Mouse (Mus musculus) adrenal gland, postnatal 10 days (tissue): ENCODE data around the gene Rabep2. TPM values are rescaled to one million over a fixed set of nuclear protein-coding genes. Genes with fewer than 3 reads are reported as not detected.
A peak's percentile ranks its signal among the peaks of the same experiment; 100 is the strongest.
"Not testable (repeated sequence)": the region's sequence is repeated elsewhere in the genome, so short reads cannot be mapped to it uniquely, and the experiment has no call there.

Source experiments
- DNase-seq: peaks from one replicate; pipeline ENCODE4 v3.0.0; 2021; ENCODE audit warnings: mixed read lengths
- long read RNA-seq, 2 experiments: library from polyadenylated mRNA; stranded (forward); transcript quantifications; one replicate each; pipeline ENCODE4 v2.0.0; 2021
- total RNA-seq, 2 experiments: library from RNA; stranded (reverse); gene quantifications; 2 replicates each; pipeline ENCODE4 v1.2.3; 2021

Gene Rabep2
- 10 to 100 TPM; 26.5 to 42.3 TPM for total RNA-seq
- long read RNA-seq, experiment 1, partial matches to known transcripts = 16 of 19 reads
- long read RNA-seq, experiment 1, other reads (novel, unspliced or antisense) = 3 of 19 reads
- long read RNA-seq, experiment 2, partial matches to known transcripts = 0 of 14 reads
- long read RNA-seq, experiment 2, other reads (novel, unspliced or antisense) = 14 of 14 reads

GRCm38 (mm10) chr7:126428631-126429502 is at the start of gene Rabep2:
Rabep2 (plus strand) TSS chr7:126428759.
- DNase-seq = peak; percentile 99

- no peak for DNase-seq
Measured at GRCm38 (mm10) chr7:126383565-126383964, 45.0 kb upstream of the Rabep2 start.

- DNase-seq = no peak
Measured at GRCm38 (mm10) chr7:126388185-126388584, 40.4 kb upstream of the Rabep2 start.

- not testable (repeated sequence) for DNase-seq
Measured at GRCm38 (mm10) chr7:126392086-126392884, 36.3 kb upstream of the Rabep2 start.

DNA sequence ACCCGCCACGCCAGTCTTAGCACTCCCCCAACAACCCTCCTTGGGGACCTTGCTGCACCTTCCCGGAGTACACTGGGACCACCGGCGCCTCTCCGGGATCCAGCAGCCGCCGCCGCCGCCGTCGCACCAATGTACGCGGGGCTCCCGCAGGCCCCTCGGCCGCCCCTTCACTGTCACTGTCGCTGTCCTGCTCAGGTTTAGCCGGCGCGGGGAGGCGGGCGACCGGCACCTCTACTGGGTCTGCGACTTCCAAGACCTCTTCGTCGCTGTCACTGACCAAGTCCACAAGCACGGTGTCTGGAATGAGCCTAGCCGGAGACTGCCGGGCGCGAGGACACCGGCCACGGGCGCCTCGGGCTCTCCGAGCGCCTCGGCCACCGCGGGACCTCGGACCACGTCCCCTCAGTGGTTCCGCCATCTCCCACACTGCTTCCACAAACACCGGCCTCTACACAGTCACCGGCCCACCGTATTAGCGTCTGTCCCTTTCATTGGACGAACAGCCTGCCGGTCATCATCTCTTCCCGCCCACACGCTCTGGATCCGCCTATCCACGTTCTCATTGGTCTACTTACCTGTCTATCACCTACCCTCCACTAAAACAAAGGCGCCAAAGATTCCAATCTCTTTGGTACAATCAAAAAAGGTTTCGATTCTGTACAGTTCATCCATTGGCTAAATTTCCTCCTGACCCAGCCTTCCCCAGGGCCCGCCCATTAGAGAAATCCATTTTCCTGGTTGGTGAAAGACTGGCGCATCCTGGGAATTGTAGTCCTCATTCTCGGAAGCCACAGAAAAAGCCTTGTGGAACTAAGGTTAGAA is 32.0 kb upstream of the Rabep2 start, which contains the start of gene Nfatc2ip:
Nfatc2ip (minus strand) TSS at position 440 of the 822 bp plus-strand sequence.
- peak; percentile 94 for DNase-seq

- DNase-seq = no peak
Measured at GRCm38 (mm10) chr7:126397221-126397620, 31.3 kb upstream of the Rabep2 start.

DNA sequence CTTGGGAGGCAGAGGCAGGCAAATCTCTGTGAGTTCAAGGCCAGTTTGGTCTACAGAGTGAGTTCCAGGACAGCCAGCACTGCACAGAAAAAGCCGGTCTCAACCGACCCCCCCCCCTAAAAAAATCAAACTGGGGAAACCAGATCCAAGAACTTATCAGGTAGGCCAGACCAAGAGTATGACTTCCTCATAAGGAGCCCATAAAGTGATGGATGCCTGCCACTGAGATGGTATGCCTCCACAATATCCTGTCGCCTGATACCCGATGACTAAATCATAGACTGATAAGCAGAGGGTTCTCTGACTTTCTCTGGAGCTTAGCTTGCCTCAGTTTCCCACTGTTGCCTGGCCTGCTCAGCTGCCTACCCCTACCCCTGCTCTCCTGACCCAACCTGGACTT is 30.7 kb upstream of the Rabep2 start:
- DNase-seq = no peak

DNA sequence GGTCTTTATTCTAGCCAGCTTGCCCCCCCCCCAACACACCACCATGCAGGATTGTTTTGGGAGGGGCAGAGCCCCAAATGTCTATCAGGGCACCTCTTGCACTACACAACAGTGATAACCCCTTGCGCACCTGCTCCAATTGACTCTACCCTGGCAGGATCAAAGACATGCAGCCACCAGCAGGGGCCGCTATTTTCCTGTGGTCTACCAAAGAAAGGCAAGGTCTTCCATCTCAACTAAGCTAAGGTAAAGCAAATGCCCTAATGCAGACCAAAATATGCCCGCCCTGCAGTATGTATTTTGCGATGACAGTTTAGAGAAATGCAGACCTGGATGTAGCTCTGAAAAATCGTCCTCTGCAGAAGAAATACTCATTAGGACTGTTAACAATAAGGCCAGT is 29.0 kb upstream of the Rabep2 start:
- peak; percentile 90 for DNase-seq

GRCm38 (mm10) chr7:126402518-126402917 is 26.0 kb upstream of the Rabep2 start:
- not testable (repeated sequence) for DNase-seq

GRCm38 (mm10) chr7:126408686-126409085 is 19.9 kb upstream of the Rabep2 start:
- DNase-seq = no peak

DNA sequence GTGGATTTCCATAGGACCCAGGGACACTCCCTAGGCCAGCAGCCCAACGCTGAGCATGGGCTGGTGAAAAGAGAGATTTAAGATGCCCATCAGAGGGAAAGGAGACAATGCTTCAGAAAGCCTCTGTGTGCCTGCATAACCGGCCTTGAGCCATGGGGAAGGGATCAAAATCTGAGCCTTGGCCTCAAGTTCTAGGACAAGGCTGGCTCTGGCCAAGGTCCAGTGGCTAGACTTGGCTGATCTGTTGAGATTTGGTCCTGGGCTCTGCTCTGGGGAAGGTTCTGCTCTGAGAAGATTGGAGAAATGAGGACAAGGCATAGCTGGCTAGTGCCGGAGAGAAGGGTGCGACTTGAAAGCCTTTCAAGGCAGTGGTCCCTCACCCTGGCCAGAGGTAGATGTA is 17.5 kb upstream of the Rabep2 start:
- DNase-seq = no peak

GRCm38 (mm10) chr7:126414725-126415124 is 13.8 kb upstream of the Rabep2 start, which contains the start of gene Cd19:
Cd19 (minus strand) TSS chr7:126414889.
- no peak for DNase-seq

- no peak for DNase-seq
Measured at GRCm38 (mm10) chr7:126416615-126417014, 11.9 kb upstream of the Rabep2 start.

- DNase-seq = no peak
Measured at GRCm38 (mm10) chr7:126417045-126417444, 11.5 kb upstream of the Rabep2 start.

GRCm38 (mm10) chr7:126417606-126418005 is 11.0 kb upstream of the Rabep2 start:
- DNase-seq = peak; percentile 25

- DNase-seq = no peak
Measured at GRCm38 (mm10) chr7:126418496-126418895, 10.1 kb upstream of the Rabep2 start.

DNA sequence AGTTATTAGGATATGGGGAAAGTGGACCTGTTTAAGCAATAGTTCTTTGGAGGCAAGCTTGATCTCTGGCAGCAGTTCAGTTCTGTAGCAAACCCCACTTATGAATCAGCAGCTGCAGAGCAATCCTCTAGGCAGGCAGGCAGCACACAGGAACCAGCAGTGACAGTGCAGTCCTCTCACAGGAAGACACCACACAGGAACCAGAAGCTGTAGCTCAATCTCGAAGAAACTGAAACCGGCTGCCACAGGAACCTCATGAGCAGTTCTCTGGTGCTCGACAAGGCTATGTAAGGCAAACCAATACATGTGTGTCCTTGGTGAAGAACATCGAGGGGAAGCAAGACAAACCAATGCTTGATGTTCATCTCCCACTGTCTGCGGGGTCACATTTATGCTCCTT is 6.8 kb upstream of the Rabep2 start:
- DNase-seq = no peak

DNA sequence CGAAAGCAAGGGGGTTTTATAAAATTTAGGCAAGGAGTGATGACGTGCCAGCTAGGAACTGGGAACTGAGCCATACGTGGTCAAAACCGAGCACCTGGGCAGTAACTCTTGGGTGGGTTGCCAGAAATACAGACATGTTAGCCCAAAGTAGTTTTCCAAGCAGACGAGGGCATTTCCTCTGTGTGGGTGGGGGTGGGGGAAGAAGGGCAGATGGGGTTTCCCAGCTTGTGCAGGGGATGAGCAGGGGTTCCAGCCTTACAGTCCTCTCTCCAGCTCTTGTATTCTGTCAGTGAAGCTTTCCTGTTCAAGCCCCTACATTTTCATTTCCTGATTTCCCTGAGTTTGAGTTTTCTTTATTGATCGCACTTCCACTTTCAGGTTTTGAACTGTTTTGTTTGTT is 4.4 kb upstream of the Rabep2 start:
- DNase-seq = no peak

DNA sequence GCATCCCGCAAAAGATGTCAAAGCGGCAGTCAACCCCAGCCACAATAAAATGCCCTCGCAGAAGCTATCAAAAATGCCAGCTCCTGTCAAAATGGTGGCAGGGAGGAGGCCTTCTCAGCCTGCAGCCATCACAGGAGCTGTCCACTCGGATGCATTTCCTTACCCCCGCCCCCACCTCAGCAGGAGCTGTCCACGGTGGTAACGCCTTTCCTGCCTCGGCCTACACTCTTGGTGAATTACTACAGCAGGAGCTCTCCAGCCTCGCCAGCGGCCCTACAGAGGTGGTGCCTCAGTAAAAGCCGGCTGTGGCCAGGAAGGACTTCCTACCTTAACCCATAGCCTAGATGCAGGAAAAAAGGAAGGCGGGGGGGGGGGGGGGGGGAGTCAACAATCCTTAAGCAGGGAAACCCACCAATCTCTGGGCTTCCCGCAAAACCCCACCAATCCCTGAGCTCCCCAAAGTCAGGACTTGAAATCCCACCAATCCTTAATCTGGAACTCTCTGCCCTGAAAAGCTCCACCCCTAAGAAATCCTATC is 1.2 kb upstream of the Rabep2 start:
- no peak for DNase-seq

- DNase-seq = no peak
Measured at GRCm38 (mm10) chr7:126428154-126428553, 405 bp upstream of the Rabep2 start.

- no peak for DNase-seq
Measured at GRCm38 (mm10) chr7:126429503-126429898, 942 bp downstream of the Rabep2 start.
